Mouse (Mus musculus): ENCODE results near the gene Tmed2. TPM values are rescaled to one million over a fixed set of nuclear protein-coding genes. Genes with fewer than 3 reads are reported as not detected.
"Not testable (repeated sequence)": the region's sequence is repeated elsewhere in the genome, so short reads cannot be mapped to it uniquely, and the experiment has no call there.

The Tmed2 gene
- polyA plus RNA-seq, 2 experiments from 2014 or later: 67.0 to 80.4 TPM

DNA sequence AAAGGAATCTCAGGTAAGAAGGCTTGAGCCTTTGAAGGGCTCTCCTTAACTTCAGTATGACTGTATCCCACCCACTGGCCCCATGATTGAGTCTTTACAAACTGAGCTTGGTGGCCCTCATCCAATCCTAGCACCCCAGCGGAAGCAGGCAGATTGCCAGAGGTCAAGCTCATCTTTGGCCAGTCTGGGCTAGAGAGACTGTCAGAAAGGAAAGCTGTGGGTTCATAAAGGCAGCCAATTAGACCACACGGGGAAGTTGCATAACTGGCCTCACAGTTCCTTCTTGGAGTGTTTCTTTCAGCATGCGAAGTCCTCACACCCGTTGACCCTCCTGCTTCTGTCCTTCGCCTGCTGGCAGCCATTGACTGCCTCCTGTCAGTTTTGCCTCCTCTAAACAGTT is 42.0 kb downstream of the Tmed2 start:
- no peak for ATAC-seq

DNA sequence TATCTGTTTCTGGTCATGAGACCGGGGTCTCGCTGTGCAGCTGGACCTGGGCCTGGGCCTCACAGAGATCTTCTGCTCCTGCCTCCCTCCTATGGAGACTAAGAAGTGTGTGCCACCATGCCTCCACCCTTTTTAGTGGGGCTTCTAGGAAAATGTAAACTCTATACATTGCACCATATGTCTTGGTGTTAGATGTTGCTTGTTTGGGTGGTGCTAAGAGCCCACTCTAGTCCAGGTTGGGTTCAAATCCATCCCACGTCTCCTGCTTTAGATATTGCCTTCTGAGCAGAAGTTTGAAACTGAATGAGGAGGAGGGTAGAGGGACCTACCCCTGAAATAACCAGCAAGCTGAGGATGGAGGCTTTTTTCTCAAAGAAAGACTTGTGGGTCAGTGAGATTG is 52.3 kb downstream of the Tmed2 start:
- no peak for ATAC-seq

DNA sequence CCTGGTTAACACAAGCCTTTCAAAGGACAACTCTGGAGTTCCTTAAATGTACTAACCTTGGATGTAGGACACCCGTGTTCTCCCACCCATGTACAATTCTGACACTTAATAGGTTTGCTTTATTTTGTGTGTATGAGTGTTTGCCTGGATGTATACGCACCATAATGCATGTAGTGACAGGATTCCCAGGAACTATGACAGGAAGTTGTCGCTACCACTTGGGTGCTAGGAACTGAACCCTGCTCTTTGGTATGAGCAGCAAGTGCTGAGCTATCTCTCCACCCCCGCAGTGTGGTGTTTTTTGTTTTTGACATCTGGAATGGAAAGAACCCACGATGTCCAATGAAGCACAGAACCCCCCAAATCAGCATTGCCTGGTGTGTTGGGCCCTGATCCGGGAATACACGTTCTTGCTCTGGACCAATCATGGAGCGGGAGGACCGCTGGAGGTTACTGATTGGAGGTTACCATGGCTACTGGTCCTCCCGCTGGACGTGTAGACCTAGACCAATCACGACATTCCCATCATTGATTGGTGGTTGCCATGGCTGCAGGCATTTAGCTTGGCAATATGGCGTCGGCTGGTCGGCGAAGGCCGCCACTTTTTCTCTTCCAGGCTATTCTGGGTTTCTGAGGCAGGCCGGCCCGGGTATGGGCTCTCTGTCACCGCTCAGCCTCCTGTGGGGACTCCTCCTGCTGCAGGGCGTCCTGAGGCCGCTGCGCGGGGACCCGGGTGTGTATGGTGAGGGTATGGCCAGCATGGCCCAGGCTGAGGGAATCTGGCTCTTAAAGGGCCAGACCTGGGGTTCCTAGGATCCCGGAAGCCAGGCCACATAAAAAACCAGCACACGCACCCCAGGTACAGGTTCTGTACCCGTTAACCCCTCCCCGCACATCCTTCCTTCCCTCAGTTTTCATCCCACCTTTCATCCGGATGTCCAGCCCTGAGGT is 58.0 kb downstream of the Tmed2 start:
- peak; percentile 92 for ATAC-seq

DNA sequence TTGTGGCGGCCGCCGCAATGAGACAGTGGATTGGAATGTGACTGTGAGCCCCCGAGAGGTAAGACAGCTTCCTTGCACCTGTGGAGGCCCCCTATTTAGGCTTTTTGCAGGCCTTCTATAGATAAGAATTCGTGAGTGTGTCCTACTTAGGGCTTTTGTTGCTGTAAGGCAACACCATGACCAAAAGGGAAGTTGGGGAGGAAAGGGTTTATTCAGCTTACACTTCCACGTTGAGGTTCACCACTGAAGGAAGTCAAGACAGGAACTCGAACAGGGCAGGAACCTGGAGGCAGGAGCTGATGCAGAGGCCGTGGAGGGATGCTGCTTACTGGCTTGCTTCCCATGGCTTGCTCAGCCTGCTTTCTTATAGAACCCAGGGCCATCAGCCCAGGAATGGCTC is 59.2 kb downstream of the Tmed2 start:
- ATAC-seq: not testable (repeated sequence)

Other genes with a start within 250 kb of the Tmed2 start
- 10 to 100 TPM; 14.2 to 15.3 TPM for gene Mphosph9, start 212.7 kb upstream of the Tmed2 start, polyA plus RNA-seq (2017; shearing (Covaris generic))
- gene 2810006K23Rik, start 212.6 kb upstream of the Tmed2 start, polyA plus RNA-seq (2017; shearing (Covaris generic)): 10 to 100 TPM; 11.0 to 18.3 TPM
- 10 to 100 TPM; 18.4 to 20.1 TPM for gene Cdk2ap1, start 177.6 kb upstream of the Tmed2 start, polyA plus RNA-seq (2017; shearing (Covaris generic))
- gene Sbno1, start 114.7 kb upstream of the Tmed2 start, polyA plus RNA-seq (2017; shearing (Covaris generic)): 100 to 1,000 TPM; 135 to 152 TPM
- gene Kmt5a, start 100.8 kb upstream of the Tmed2 start, polyA plus RNA-seq (2017; shearing (Covaris generic)): 10 to 100 TPM; 23.4 to 26.8 TPM
- gene Rilpl2, start 62.3 kb upstream of the Tmed2 start, polyA plus RNA-seq (2017; shearing (Covaris generic)): 10 to 100 TPM; 69.3 to 73.3 TPM
- 10 to 100 TPM in 1 of 2 experiments, 1 to 10 TPM in 1; 5.0 to 12.3 TPM for gene Snrnp35, start 57.6 kb upstream of the Tmed2 start, polyA plus RNA-seq (2017; shearing (Covaris generic))
- gene Rilpl1, start 9.3 kb upstream of the Tmed2 start, polyA plus RNA-seq (2017; shearing (Covaris generic)): under 1 TPM; 0.69 to 0.86 TPM
- gene Ddx55, start 12.2 kb downstream of the Tmed2 start, polyA plus RNA-seq (2017; shearing (Covaris generic)): 10 to 100 TPM; 16.3 to 16.6 TPM
- 10 to 100 TPM; 49.2 to 55.6 TPM for gene Eif2b1, start 38.4 kb downstream of the Tmed2 start, polyA plus RNA-seq (2017; shearing (Covaris generic))
- gene Gtf2h3, start 38.4 kb downstream of the Tmed2 start, polyA plus RNA-seq (2017; shearing (Covaris generic)): 10 to 100 TPM; 52.7 to 61.3 TPM
- 10 to 100 TPM; 25.5 to 32.0 TPM for gene Atp6v0a2, start 87.9 kb downstream of the Tmed2 start, polyA plus RNA-seq (2017; shearing (Covaris generic))
- not detected for gene Dnah10, start 184.4 kb downstream of the Tmed2 start, polyA plus RNA-seq (2017; shearing (Covaris generic))